Mouse (Mus musculus): Measurements from ENCODE around the gene Aanat. TPM values are rescaled to one million over a fixed set of nuclear protein-coding genes. Genes with fewer than 3 reads are reported as not detected.
A peak's percentile ranks its signal among the peaks of the same experiment; 100 is the strongest.

Gene Aanat
- total RNA-seq (2014; rRNA removed), result 0.68 TPM in 1 of 2 replicates, not detected in the other
- 0.46 and 0.81 TPM in 2 replicates for polyA plus RNA-seq (2015; fragmentation: Nextera tagmentation; extraction: Ambion mirVana)

- 61% methylated on average over 5 of the region's 5 CpGs for WGBS
- DNase-seq (ENCODE audit: low spot score), result no peak
- no peaks in the 10 kb centered on the region for H3K9me3 ChIP-seq (ENCODE audit: low read length)
- H3K4me3 ChIP-seq (ENCODE audit: low read length), result peak within 1 kb of the TSS; percentile 9; the same call in 1 of the 2 replicates
- peak within 1 kb of the TSS; percentile 41 for H3K4me2 ChIP-seq (ENCODE audit: low read depth, low read length)
- H3K27me3 ChIP-seq (ENCODE audit: insufficient read depth, low read length), result no peaks in the 10 kb centered on the region
- H3K27ac ChIP-seq, result peak within 1 kb of the TSS; percentile 75
- no peak for TF ChIP-seq CTCF (IDR thresholded peaks at IDR 0.05; ENCODE audit: low read depth)
- no peaks in the 10 kb centered on the region for H3K4me1 ChIP-seq (ENCODE audit: insufficient read depth, low read length)
- no peak for ATAC-seq
- no peaks in the 10 kb centered on the region for H3K36me3 ChIP-seq (ENCODE audit: insufficient read depth, low read length)
- peak within 1 kb of the TSS; percentile 33; the same call in 1 of the 2 replicates for H3K9ac ChIP-seq (replicated peaks; ENCODE audit: low read length)
Observed at GRCm38 (mm10) chr11:116586310-116586709, at the start of gene Aanat. Gene Aanat (plus strand): TSS chr11:116586432.

GRCm38 (mm10) chr11:116536685-116537084, 49.5 kb upstream of the Aanat start:
- H3K9ac ChIP-seq (replicated peaks; ENCODE audit: low read length), result no peak overlapping the region
- no peaks in the 10 kb centered on the region for H3K9me3 ChIP-seq (ENCODE audit: low read length)
- peaks cover 25% of the 10 kb centered on the region for H3K27me3 ChIP-seq (ENCODE audit: insufficient read depth, low read length)
- H3K4me2 ChIP-seq (ENCODE audit: low read depth, low read length), result no peak overlapping the region
- ATAC-seq (no peak), DNase-seq (ENCODE audit: low spot score) (no peak)
- TF ChIP-seq CTCF (IDR thresholded peaks at IDR 0.05; ENCODE audit: low read depth), result no peak
- WGBS, result 93% methylated on average over 7 of the region's 7 CpGs
- H3K27ac ChIP-seq, result no peak overlapping the region
- H3K36me3 ChIP-seq (ENCODE audit: insufficient read depth, low read length), result peaks cover 36% of the 10 kb centered on the region
- H3K4me3 ChIP-seq (ENCODE audit: low read length), result no peak overlapping the region
- peaks cover 23% of the 10 kb centered on the region for H3K4me1 ChIP-seq (ENCODE audit: insufficient read depth, low read length)

GRCm38 (mm10) chr11:116537388-116537787, 48.8 kb upstream of the Aanat start:
- peaks cover 18% of the 10 kb centered on the region for H3K27me3 ChIP-seq (ENCODE audit: insufficient read depth, low read length)
- H3K4me2 ChIP-seq (ENCODE audit: low read depth, low read length), result no peak overlapping the region
- H3K27ac ChIP-seq, result no peak overlapping the region
- H3K36me3 ChIP-seq (ENCODE audit: insufficient read depth, low read length), result peaks cover 43% of the 10 kb centered on the region
- no peaks in the 10 kb centered on the region for H3K9me3 ChIP-seq (ENCODE audit: low read length)
- H3K4me1 ChIP-seq (ENCODE audit: insufficient read depth, low read length), result peaks cover 18% of the 10 kb centered on the region
- DNase-seq (ENCODE audit: low spot score) (no peak), ATAC-seq (no peak)
- WGBS, result 59% methylated on average over 5 of the region's 5 CpGs
- TF ChIP-seq CTCF (IDR thresholded peaks at IDR 0.05; ENCODE audit: low read depth), result no peak
- H3K4me3 ChIP-seq (ENCODE audit: low read length), result no peak overlapping the region
- H3K9ac ChIP-seq (replicated peaks; ENCODE audit: low read length), result no peak overlapping the region

DNA sequence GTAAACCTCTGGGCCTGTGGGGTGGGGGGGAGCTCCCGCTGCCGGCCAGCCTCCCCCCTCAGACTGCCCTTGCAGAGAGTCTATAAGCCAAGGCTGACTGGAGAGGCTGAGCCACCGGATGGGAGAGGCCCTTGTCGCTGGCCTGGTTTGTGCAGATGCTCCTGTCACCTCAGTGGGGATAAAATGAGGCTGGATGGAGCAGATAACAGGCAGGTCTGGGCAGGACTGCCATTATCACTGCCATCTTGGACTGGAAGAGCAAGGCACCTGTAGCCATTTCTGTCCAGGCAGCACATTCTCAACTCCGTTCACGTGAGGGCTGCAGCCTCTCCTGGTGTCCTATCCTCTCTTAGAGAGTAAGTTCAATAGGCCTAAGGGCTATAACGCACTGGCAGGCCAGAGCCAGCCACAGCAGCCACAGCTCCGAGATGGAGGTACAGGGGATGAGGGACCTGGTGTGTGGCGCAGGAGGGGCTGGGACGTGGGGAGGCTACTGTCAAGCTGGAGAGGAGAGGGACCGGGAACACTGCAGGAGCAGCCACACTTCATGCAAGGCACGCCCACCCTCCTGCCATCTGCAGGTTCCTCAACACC, 48.0 kb upstream of the Aanat start:
- WGBS, result 89% methylated on average over 12 of the region's 12 CpGs
- Histone ChIP-seq H3K27me3 (ENCODE audit: insufficient read depth, low read length) (peaks cover 9% of the 10 kb centered on the region), H3K36me3 (ENCODE audit: insufficient read depth, low read length) (peaks cover 49% of the 10 kb centered on the region)

GRCm38 (mm10) chr11:116541183-116541582, 45.0 kb upstream of the Aanat start:
- Histone ChIP-seq H3K4me1 (ENCODE audit: insufficient read depth, low read length) (no peaks in the 10 kb centered on the region), H3K27me3 (ENCODE audit: insufficient read depth, low read length) (no peaks in the 10 kb centered on the region), H3K36me3 (ENCODE audit: insufficient read depth, low read length) (peaks cover 78% of the 10 kb centered on the region), H3K27ac (no peak overlapping the region), H3K9ac (replicated peaks; ENCODE audit: low read length) (no peak overlapping the region), H3K4me3 (ENCODE audit: low read length) (no peak overlapping the region), H3K9me3 (ENCODE audit: low read length) (no peaks in the 10 kb centered on the region), H3K4me2 (ENCODE audit: low read depth, low read length) (no peak overlapping the region)
- WGBS, result 96% methylated on average over 11 of the region's 11 CpGs
- DNase-seq (ENCODE audit: low spot score), result no peak
- TF ChIP-seq CTCF (IDR thresholded peaks at IDR 0.05; ENCODE audit: low read depth), result no peak
- ATAC-seq, result no peak

More for the DNA sequence above, 48.0 kb upstream of the Aanat start:
- TF ChIP-seq CTCF (IDR thresholded peaks at IDR 0.05; ENCODE audit: low read depth), result no peak
- Histone ChIP-seq H3K4me3 (ENCODE audit: low read length) (no peak overlapping the region), H3K4me2 (ENCODE audit: low read depth, low read length) (no peak overlapping the region), H3K9ac (replicated peaks; ENCODE audit: low read length) (no peak overlapping the region), H3K9me3 (ENCODE audit: low read length) (no peaks in the 10 kb centered on the region), H3K27ac (no peak overlapping the region), H3K4me1 (ENCODE audit: insufficient read depth, low read length) (peaks cover 9% of the 10 kb centered on the region)
- ATAC-seq, result no peak
- no peak for DNase-seq (ENCODE audit: low spot score)

- peak; percentile 92 for TF ChIP-seq CTCF (IDR thresholded peaks at IDR 0.05; ENCODE audit: low read depth)
- Histone ChIP-seq H3K4me1 (ENCODE audit: insufficient read depth, low read length) (no peaks in the 10 kb centered on the region), H3K27me3 (ENCODE audit: insufficient read depth, low read length) (no peaks in the 10 kb centered on the region), H3K4me3 (ENCODE audit: low read length) (no peak overlapping the region), H3K9me3 (ENCODE audit: low read length) (no peaks in the 10 kb centered on the region), H3K4me2 (ENCODE audit: low read depth, low read length) (no peak overlapping the region), H3K36me3 (ENCODE audit: insufficient read depth, low read length) (peaks cover 76% of the 10 kb centered on the region), H3K9ac (replicated peaks; ENCODE audit: low read length) (no peak overlapping the region), H3K27ac (no peak overlapping the region)
- ATAC-seq, result peak; percentile 64
- DNase-seq (ENCODE audit: low spot score), result peak; percentile 71
- WGBS, result 89% methylated on average over 4 of the region's 4 CpGs
Observed at GRCm38 (mm10) chr11:116543110-116543509, 43.1 kb upstream of the Aanat start.

All from hindbrain, postnatal 0 days (tissue).